Mouse (Mus musculus): ENCODE results near the gene Ggta1. TPM values are rescaled to one million over a fixed set of nuclear protein-coding genes. Genes with fewer than 3 reads are reported as not detected.

The Ggta1 gene
- 3.0 and 3.8 TPM in 2 replicates for polyA plus RNA-seq (2012; rRNA removed)

DNA sequence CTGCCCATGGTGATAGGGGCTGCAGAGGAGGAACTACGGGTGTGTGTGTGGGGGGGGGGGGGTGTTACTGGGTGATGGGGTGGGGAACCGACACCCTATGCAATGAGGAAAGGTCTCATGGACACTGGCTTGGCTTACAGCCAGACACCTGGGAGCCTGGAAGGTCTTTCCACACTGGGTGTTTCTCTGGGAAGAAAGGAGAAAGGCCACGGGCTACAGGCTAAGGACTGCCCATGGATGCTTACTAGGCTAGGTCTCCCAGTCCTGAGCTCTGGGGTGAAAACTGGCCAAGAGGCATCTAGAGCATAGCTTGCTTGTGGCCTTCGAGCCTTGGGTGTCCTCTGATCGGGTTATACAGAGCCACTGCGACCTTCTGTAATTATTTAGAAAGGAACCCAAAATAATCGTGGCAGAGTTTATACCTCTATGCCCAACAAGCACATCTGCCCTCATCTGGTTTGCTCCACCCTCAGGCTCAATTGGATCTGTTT is at the start of gene Ggta1:
Gene Ggta1 (minus strand): TSS at position 441 of the 491 bp plus-strand sequence.

GRCm38 (mm10) chr2:35397096-35397495 is 65.9 kb downstream of the Ggta1 start, which contains the start of gene 4930402F06Rik:
Gene 4930402F06Rik (minus strand): TSS chr2:35397175.

DNA sequence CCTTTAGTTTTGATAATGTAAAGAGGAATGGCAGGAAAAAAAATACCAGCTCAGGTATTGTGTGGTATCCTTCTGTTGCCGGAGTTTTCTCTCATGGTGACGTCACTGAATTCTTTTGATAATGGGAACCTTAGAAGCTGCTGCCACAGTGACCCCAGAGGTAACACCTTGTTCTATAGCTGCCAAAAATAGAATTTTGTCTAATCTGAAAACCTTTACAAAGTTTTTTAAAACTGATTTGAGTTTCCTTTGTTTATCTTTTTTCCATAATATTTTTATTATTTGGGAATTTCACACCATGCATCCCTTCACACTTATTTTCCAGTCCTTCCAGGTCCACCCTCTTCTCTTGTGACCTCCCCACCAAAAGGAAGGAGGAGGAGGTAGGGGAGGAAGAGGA is 95.4 kb downstream of the Ggta1 start, which contains the start of gene 4930568D16Rik:
Gene 4930568D16Rik (minus strand): TSS at position 101 of the 400 bp plus-strand sequence.

Other genes with a start within 250 kb of the Ggta1 start
- 866 and 937 TPM in 2 replicates for gene Gsn, start 206.9 kb downstream of the Ggta1 start, polyA plus RNA-seq (2012; rRNA removed)
- 34.2 and 43.5 TPM in 2 replicates for gene Stom, start 126.3 kb downstream of the Ggta1 start, polyA plus RNA-seq (2012; rRNA removed)
- gene 4930568D16Rik, start 95.5 kb downstream of the Ggta1 start, polyA plus RNA-seq (2012; rRNA removed): not detected in 2 replicates
- gene 4930402F06Rik, start 66.1 kb downstream of the Ggta1 start, polyA plus RNA-seq (2012; rRNA removed): not detected in 2 replicates
- 207 and 212 TPM in 2 replicates for gene Dab2ip, start 95.0 kb upstream of the Ggta1 start, polyA plus RNA-seq (2012; rRNA removed)